Mouse (Mus musculus) liver, embryonic 14.5 days (tissue): ENCODE measurements around the gene Mtch2.

Source experiments
- CTCF ChIP-seq: IDR thresholded peaks from 2 replicates; pipeline ENCODE4 v1.5.1; 2016; ENCODE audit warnings: antibody characterized with exemption, low read depth, control low read depth
- EP300 ChIP-seq: IDR thresholded peaks from 2 replicates; pipeline ENCODE4 v1.6.1; 2016; ENCODE audit warnings: antibody characterized with exemption, low read depth

DNA sequence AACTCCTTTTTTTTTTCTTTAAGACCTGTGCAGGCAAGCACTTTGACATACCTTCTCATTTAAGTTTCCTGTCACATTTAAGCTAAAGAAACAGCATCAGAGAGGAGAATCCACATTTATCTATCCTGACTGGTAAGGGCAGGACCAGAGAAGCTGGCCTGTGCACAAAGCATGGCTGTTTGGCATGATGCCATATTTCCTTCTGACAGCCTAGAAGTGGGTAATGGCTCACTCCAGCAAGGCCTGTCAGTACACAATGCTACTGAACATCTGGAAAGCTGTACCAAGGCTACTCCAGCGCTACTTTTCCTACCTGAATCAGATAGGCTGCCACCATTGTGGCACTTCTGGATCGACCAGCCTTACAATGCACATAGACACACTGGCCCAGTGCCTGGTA is 66.7 kb downstream of the Mtch2 start:
- TF ChIP-seq EP300 (no peak), CTCF (no peak)
